Mouse (Mus musculus) bone marrow, adult 2 months (tissue): ENCODE measurements around the gene Zfp69. TPM values are rescaled to one million over a fixed set of nuclear protein-coding genes. Genes with fewer than 3 reads are reported as not detected.

ENCODE experiments used
- H3K27ac ChIP-seq: fragments of 200-500 bp; 2 replicates; pipeline ENCODE4 v1.5.1; 2012; ENCODE audit warnings: low read depth, mild to moderate bottlenecking, control low read depth, inconsistent platforms, low read length; ENCODE audit not compliant: control insufficient read depth, poor library complexity, insufficient read depth
- H3K4me1 ChIP-seq: fragments of 200-500 bp; 2 replicates; pipeline ENCODE4 v1.6.1; 2011; ENCODE audit warnings: low read length; ENCODE audit not compliant: control insufficient read depth, insufficient read depth
- H3K4me3 ChIP-seq: fragments of 200-500 bp; replicated peaks from 2 replicates; pipeline ENCODE3; 2011; ENCODE audit warnings: mild to moderate bottlenecking, low read depth, low read length, control low read depth; ENCODE audit not compliant: control insufficient read depth
- CTCF ChIP-seq: fragments of 200-500 bp; IDR thresholded peaks from 2 replicates; pipeline ENCODE4 v1.5.1; 2011; ENCODE audit warnings: low read length, control low read depth; ENCODE audit not compliant: control insufficient read depth, insufficient read depth
- POLR2A ChIP-seq: fragments of 200-500 bp; IDR thresholded peaks from 2 replicates; pipeline ENCODE4 v1.6.1; 2011; ENCODE audit warnings: low read depth, mild to moderate bottlenecking, control low read depth, low read length, borderline replicate concordance; ENCODE audit not compliant: control insufficient read depth
- WGBS: fragments of 180-500 bp; shearing (Covaris S2); methylation state at CpG from one replicate; pipeline ENCODE4 v1.1.7; 2018; 5-methylcytosine and 5-hydroxymethylcytosine counted together
- polyA plus RNA-seq: library from polyadenylated mRNA; stranded (reverse); fragments of >200 nt; gene quantifications from 2 replicates; pipeline ENCODE4 v1.2.4, GENCODE M21; 2011; ENCODE audit warnings: low replicate concordance; ENCODE audit not compliant: missing spikeins, insufficient read depth, insufficient read length

Gene Zfp69
- polyA plus RNA-seq, 1 experiment: 3.6 TPM

GRCm38 (mm10) chr4:120921461-120921860, 30.0 kb downstream of the Zfp69 start:
- TF ChIP-seq CTCF (no peak), POLR2A (no peak)
- H3K4me1 ChIP-seq: no peaks in the 10 kb centered on the region; the same call in 1 of the 2 replicates
- H3K4me3 ChIP-seq: no peak overlapping the region
- whole genome bisulfite sequencing: 90% methylated on average over 8 of the region's 8 CpGs
- H3K27ac ChIP-seq: no peak overlapping the region

GRCm38 (mm10) chr4:120914501-120914900, 37.0 kb downstream of the Zfp69 start:
- Histone ChIP-seq H3K4me1 (peaks cover 6% of the 10 kb centered on the region), H3K27ac (peak overlapping the region; percentile 67), H3K4me3 (no peak overlapping the region)
- TF ChIP-seq CTCF (no peak), POLR2A (no peak)
- 14% methylated on average over 4 of the region's 4 CpGs for WGBS

- WGBS: 4% methylated on average over 1 of the region's 1 CpGs
- Histone ChIP-seq H3K4me1 (peaks cover 6% of the 10 kb centered on the region), H3K27ac (no peak overlapping the region), H3K4me3 (no peak overlapping the region)
- TF ChIP-seq CTCF (no peak), POLR2A (no peak)
Observed at GRCm38 (mm10) chr4:120913861-120914260, 37.6 kb downstream of the Zfp69 start.

GRCm38 (mm10) chr4:120913443-120913842, 38.1 kb downstream of the Zfp69 start:
- Histone ChIP-seq H3K4me3 (no peak overlapping the region), H3K27ac (no peak overlapping the region), H3K4me1 (peaks cover 6% of the 10 kb centered on the region)
- TF ChIP-seq POLR2A: no peak
- no peak for TF ChIP-seq CTCF
- WGBS: 68% methylated on average over 8 of the region's 8 CpGs

GRCm38 (mm10) chr4:120912866-120913265, 38.6 kb downstream of the Zfp69 start:
- H3K27ac ChIP-seq: no peak overlapping the region
- WGBS: 60% methylated on average over 4 of the region's 4 CpGs
- TF ChIP-seq CTCF (no peak), POLR2A (no peak)
- H3K4me3 ChIP-seq: no peak overlapping the region
- peaks cover 6% of the 10 kb centered on the region for H3K4me1 ChIP-seq

GRCm38 (mm10) chr4:120911086-120911485, 40.4 kb downstream of the Zfp69 start:
- H3K27ac ChIP-seq: no peak overlapping the region
- H3K4me3 ChIP-seq: no peak overlapping the region
- 91% methylated on average over 6 of the region's 6 CpGs for WGBS
- TF ChIP-seq POLR2A (no peak), CTCF (no peak)
- H3K4me1 ChIP-seq: peaks cover 6% of the 10 kb centered on the region

- no peak overlapping the region for H3K27ac ChIP-seq
- H3K4me1 ChIP-seq: peaks cover 4% of the 10 kb centered on the region
- TF ChIP-seq POLR2A (no peak), CTCF (peak; percentile 74)
- no peak overlapping the region for H3K4me3 ChIP-seq
- WGBS: 19% methylated on average over 15 of the region's 15 CpGs
Observed at GRCm38 (mm10) chr4:120909558-120910150, 41.8 kb downstream of the Zfp69 start.

GRCm38 (mm10) chr4:120905644-120906043, 45.9 kb downstream of the Zfp69 start:
- no peak overlapping the region for H3K4me3 ChIP-seq
- TF ChIP-seq POLR2A: no peak
- TF ChIP-seq CTCF: no peak
- no peak overlapping the region for H3K27ac ChIP-seq
- H3K4me1 ChIP-seq: peaks cover 2% of the 10 kb centered on the region
- WGBS: 54% methylated on average over 5 of the region's 5 CpGs

DNA sequence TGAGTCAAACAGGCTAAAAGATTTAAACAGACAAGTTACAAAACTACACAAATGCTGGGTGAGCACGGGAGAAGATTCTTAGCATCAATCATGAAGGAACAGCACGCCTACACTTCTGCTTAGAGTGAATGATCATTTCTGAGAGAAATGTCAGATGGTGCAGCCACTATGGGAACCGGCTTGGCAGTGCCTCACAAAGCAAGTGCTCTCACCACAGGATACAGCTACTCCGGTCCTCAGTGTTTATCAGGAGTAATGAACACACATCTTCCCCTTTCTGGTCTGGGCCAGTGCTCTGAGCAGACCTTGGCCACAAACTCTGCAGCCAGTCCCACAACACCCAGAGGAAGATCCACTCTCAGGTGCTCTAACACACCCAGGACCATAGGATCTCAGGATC, 47.0 kb downstream of the Zfp69 start:
- WGBS: 9% methylated on average over 4 of the region's 4 CpGs
- no peak for TF ChIP-seq CTCF
- TF ChIP-seq POLR2A: no peak
- peaks cover under 1% of the 10 kb centered on the region for H3K4me1 ChIP-seq
- H3K4me3 ChIP-seq: no peak overlapping the region
- no peak overlapping the region for H3K27ac ChIP-seq
